Mouse (Mus musculus) adipocyte (in vitro differentiated cells): ENCODE data around the gene Trim2.
A peak's percentile ranks its signal among the peaks of the same experiment; 100 is the strongest.

Source experiments
- DNase-seq: peaks from one replicate; pipeline ENCODE4 v3.0.0-alpha.2; 2016; ENCODE audit warnings: low spot score

The Trim2 gene

DNA sequence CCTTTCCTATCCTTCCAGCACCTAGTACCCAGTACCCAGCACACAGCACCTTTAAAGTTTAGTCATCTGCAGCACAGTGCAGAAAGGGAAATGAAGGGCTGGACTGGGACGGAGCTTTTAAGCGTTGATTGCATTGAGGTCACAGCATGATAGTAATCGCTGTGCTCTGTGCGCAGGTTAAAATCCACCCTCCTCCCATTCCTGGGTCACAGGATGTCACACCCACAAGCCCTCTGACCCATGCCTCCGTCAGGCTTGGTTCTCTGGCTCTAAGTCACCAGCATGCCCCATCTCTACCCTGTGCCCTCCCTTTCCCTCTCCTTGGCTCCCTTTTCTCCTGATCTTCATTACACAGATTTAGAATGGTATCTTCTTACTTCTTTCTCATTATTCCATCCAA lies 20.4 kb downstream of the Trim2 start:
- DNase-seq: no peak

GRCm38 (mm10) chr3:84284796-84285195 lies 21.9 kb downstream of the Trim2 start:
- no peak for DNase-seq

DNA sequence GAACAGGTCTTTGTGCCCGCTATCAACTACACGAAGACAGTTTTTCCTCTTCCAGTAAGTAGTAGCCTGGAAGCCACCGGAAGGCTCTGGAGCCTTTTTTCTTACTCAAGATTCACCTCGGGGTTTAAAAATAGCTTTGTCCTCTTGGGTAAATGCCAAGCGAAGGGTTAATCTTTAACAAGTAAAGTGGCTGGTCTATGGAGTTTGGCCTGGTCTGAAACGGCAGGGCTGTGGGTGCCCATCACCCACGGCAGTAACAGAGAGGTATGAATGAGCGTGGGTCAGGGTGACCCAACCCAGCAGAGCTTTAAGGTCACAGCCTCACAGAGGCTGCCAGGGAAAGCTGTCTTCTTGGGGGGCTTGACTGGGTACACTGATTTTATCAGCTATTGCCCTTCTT lies 23.2 kb downstream of the Trim2 start:
- no peak for DNase-seq

DNA sequence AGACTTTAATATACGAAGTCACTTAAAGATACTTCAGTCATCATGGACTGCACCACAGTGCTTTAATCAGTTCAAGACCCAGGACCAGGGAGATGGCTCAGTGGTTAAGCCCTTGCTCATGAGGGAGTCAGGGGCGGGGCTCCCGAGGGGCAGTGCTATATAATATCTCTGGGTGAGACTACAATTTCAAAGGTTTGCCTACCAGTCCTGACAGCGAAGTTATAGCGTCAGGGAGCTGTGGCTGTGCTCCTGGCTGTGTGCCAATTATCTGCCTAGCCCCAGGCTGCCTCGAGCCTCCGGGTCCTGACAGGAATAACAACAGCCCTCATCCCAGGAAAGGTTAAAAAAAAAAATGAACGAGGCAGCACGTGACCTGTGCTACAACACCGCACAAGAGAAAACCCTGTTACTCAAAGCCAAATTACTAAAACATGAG lies 24.7 kb downstream of the Trim2 start:
- DNase-seq: no peak

DNA sequence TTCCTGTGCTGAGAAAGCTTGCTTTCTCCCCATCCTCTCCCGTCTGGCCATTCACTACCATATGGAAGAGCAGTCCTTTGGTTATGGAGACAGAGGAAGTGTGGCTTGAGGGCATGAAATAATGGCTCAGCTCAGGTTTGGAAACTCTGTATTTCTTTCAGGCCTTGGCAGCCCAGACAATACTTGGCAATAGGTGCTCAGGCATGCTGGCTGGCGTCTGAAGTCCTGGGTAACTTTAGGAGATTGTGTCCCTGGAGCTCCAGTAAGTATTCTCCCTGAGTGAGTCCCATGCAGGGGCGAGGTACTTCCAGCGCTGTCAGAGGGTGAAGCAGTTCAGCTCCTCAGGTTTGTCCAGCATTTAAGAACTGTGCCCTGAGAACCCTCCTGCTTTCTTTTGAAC lies 27.9 kb downstream of the Trim2 start:
- DNase-seq: peak; percentile 45

DNA sequence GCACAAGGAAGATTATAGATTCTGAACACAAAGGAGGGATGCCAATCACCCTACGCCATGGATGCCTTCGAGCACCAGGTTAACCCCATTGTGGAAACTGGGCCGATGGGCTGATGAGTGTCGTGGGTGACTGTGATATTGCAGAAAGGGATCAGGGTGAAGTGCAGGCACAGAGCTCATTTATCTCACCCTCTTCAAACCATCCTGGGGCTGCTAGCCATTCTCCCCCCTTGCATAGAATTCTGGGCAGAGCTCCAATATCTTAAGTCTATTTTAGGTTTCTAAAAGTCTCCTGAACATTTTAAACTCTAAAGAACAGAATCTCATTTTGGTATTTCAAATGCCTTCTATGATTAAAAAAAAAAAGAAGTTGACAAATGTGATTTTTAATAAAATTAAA lies 31.6 kb downstream of the Trim2 start:
- no peak for DNase-seq

DNA sequence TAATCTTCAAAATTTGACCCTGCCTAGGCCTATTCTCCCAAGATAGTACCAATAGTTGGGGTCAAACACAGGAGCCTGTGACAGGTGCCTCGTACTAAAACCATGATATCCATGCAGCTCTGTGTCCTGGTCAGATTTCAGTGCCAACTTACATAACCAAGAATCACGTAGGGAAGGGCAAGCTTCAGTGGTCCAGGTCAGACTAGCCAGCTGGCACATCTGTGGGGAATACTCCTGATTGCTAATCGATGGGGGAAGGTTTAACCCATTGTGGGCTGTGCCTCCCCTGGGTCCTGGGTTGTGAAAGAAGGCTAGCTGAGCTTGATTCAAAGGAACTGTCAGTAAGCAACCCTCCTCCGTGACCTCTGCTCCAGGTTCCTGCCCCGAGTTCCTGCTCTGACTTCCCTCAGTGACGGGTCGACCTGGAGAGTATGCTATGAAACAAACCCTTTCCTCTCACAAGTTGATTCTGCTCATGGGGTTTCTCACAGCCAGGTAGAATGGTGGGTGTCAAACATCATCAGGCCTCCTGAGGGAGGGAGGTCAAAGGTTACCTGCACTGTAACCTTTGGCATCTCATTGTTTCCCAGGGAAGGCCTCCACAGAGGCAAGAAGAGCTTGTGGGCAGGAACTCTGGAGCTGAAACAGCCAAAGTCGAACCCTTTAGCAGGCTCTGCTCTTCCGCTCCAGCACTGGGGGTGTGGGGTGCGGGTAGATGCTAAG lies 34.2 kb downstream of the Trim2 start:
- DNase-seq: no peak

DNA sequence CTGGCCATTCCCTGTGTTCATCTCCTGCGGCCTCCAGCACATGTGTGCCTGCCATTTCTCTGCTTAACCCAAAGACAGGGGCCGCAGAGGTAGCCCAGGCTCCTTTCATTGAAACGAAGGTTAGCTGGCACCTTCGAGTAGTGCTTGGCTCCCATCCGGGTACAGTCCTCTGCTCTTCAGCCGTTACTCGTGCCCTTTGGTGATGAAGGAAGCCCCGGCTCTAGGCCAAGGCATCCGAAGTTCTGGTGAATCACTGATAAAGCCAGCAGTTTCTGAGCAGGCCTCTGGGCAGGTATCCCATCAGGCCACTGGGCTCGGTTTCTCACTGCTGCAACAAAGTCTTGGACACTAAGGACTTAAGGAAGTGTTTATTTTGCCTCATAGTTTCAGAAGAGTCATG lies 34.9 kb downstream of the Trim2 start:
- DNase-seq: no peak

- no peak for DNase-seq
Observed at GRCm38 (mm10) chr3:84271058-84271457, 35.6 kb downstream of the Trim2 start.

GRCm38 (mm10) chr3:84270624-84270995 lies 36.1 kb downstream of the Trim2 start:
- DNase-seq: no peak

- no peak for DNase-seq
Observed at GRCm38 (mm10) chr3:84269987-84270623, 36.6 kb downstream of the Trim2 start.

DNA sequence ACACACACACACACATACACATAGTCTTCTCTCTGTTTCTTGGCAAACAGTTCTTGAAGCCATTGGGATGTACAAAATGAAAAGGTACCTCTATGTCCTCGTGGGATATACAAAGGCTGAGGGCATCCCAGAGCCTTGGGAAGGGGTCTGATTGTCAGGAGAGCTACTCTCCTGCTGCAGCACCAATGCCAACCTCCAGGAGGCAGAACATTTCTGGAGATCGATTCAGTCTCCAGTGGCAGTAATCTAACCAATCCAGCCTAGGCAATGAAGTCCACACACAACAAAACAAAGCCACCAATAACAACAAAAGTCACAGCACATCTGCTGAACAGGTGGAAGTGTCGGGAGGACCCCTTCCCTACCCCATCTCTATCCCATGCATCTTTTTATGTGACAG lies 38.2 kb downstream of the Trim2 start:
- no peak for DNase-seq

- no peak for DNase-seq
Observed at GRCm38 (mm10) chr3:84266391-84266931, 40.2 kb downstream of the Trim2 start.

DNA sequence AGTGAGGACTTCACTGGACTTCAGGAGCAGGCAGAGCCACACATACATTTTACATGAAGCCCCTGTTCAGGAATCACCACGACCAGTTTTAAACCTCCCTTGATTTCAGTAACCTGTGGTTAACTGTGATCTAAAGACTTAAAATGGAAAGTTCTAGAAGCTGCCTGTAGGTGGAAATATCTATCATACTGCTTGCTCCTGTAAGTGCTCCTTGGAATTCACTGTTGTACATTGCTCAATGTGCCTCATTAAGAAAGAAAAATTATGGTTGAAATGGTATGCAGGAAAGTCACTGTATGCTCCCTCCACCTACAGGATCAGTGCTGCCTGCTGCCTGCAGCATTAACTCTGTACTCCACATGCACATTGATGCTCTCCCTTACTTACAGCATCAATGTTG lies 41.6 kb downstream of the Trim2 start:
- DNase-seq: no peak

GRCm38 (mm10) chr3:84264395-84264794 lies 42.3 kb downstream of the Trim2 start:
- DNase-seq: no peak

DNA sequence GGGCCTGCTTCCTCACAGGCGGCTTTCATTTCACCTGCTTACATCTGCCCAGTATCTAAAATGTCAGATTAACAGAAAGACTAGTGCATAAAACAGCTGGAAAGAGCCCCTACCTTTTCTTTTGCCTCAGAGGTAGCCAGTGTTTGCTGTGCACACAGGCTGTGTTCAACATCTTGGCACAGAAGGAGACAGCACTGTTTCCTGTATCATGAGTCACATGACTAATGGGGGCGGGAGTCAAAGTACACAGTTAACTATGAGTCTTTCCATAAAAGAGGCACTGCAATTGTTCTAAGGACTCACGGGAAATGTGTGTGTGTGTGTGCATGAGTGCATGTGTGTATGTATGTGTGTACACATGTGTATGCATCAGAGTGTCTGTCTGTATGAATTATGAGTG lies 43.9 kb downstream of the Trim2 start:
- DNase-seq: no peak

DNA sequence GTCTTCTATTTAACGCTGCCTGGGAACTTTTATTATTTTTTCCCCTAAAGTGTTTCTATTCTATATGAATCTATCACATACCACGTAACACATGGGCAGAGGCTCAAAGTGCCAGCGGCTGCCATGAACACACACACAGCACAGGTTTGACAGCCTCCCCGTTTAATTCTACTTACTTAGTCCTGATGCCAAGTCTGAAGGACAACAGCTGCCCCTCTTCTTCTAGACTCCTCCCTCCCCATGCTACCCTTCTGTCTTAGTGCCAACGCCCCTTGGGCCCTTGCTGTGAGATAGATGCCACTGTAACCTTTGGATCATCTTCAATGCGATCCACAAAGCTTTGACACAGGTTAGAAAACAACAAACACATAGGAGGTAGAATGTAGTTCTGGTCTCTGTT lies 44.8 kb downstream of the Trim2 start:
- DNase-seq: no peak

DNA sequence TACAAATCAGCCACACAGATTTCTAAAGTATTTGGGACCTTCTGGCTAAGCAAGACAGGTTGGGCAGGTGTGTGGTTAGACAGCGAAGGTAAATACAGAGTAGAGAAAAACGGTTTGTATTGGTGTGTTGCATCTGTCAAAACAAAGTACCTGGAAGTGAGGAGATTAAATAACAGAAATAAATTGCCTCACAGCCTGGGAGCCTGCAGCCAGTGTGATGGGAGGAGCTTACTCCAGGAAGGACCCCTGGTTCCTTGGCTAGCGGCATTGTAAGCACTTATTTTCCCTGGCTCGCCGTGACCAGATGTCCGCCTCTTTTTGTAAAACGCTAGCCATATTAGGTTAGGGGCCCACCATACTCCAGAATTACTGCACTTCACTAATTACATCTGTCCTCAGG lies 45.8 kb downstream of the Trim2 start:
- no peak for DNase-seq

GRCm38 (mm10) chr3:84260024-84260535 lies 46.6 kb downstream of the Trim2 start:
- no peak for DNase-seq

DNA sequence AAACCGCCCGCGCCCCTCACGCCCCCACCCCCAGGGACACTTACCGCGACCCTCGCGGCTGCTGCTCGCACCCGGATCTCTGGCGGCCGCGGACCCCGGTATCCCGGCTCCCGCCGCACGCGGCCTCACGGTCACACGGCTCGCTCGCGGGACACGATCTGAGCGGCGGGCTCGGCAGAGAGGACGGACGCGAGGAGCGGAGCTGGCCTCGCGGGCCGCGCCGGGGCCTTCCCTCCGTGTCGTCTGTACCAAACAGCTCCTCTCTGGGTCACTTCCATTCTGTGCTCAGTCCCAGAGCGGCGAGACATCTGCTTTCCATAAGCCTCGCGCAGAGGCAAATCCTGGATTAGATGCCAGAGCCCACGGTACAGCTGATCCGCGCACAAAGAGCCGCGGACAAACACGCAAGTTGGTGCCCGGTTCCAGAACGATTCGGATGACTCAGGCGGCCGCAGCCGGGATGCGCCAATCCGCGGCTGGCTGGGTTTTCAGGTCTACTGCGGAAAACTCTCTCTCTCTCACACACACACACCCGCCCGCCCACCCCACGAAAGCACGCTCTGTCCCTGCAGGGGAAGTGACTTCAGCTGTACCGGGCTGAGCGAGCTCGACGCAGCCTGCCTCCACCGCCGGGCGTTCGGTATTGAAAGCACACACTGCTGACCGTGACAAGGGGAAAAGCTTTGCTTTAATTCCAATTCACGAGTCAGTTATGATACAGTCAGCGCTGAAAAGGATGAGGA lies 47.2 kb downstream of the Trim2 start:
- DNase-seq: peak; percentile 61

GRCm38 (mm10) chr3:84258518-84259031 lies 48.1 kb downstream of the Trim2 start:
- no peak for DNase-seq

- no peak for DNase-seq
Observed at GRCm38 (mm10) chr3:84257989-84258517, 48.6 kb downstream of the Trim2 start.
